Mouse (Mus musculus) thymus, postnatal 14 days (tissue): ENCODE measurements around the gene Slc25a11.

Source experiments
- DNase-seq: peaks from one replicate; pipeline ENCODE4 v3.0.0; 2021

Gene Slc25a11

DNA sequence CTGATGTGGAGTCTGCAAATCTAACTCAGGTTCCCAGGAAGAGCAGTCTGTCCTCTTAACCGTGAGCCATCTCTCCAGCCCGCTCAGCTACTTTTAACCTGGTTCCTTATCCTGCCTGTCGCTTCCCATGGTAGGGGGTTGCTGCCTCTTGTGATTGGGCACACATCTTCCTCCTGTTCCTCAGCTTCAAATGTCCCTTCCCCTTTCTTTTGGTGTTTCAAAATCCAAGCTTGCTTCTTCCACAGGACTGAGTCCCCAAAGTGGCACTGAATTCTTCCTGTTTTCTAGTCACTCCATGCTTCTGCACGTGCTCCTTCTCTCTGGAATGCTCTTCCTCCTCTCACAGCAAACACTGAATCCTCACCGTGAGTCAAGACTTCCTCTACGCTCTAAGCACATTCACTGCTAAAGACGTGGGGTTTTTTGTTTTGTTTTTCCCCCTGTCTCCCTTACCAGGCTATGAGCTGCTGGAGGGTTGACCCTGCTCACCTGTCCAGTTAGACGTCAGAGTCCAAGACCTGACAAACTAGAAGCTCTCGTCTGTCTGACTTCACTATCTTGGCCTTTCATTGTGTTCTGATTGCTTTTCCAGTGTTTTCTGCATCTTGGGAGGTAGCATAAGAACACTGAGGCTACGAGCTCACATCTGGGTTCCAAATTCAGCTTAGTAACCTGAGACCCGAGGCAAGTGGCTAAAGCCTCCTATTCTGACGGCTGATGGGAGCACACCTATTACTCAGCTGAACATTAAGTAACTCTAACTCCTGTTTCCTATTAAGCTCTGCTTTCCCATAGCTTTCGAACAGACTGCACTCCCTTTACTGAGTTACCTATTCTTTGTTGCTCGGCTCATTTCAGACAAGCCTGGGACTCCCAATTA is 20.2 kb upstream of the Slc25a11 start:
- no peak for DNase-seq

DNA sequence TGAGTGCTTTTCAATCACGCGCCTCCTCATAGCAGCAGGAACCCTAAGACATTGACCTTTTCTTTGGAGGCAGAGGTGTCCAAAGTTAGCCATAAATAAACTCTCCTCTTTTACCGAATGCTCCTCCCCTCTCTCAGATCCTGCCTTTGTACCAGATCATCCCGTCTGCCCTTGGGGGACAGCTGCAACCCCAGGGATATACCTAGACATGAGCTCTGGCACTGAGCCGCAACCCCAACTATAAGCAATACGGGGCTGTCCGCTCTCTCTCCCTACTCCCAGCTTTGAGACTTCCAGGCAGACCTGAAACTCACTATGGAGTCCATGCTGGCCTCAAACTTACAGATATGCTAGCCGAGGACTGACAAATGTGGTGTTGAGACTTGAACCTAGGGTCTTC is 19.4 kb upstream of the Slc25a11 start:
- DNase-seq, result no peak

DNA sequence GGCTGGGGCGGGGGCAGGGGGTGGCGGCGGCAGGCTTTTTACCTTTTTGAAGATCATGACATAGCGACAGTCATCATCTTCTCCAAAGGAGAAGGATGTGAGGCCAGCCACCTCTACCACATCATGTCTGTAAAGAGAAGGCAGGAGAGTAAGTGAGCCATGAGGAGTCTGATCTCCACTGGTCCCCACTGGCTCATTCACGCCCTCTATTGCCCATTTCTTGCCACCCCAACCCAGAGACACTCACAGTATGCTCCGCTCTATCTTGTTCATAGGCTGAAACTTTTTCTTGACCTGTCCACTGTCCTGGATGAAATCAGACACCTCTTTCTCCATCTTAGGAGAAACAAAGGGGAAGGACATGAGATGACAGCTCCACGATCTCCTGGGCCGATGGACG is 17.5 kb upstream of the Slc25a11 start:
- DNase-seq, result no peak

DNA sequence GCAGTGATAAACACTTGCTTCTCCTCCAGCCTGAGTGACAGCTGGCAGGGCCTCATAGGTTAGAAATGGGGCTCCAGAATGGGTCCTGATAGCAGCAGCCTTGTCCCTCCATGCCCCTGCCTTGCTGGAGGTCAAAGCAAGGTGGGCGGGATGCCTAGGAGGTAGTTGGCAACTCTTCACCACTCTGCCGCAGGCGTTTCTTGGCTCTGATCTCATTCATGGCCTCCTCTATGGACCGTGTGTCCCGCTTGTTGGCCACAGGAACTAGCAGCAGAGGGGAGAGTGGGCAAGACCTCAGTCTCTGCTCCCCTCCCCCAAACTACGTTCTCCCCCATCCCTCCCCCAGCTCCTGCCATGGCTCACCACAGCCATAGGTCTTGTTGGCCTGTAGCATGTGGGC is 16.7 kb upstream of the Slc25a11 start:
- no peak for DNase-seq

DNA sequence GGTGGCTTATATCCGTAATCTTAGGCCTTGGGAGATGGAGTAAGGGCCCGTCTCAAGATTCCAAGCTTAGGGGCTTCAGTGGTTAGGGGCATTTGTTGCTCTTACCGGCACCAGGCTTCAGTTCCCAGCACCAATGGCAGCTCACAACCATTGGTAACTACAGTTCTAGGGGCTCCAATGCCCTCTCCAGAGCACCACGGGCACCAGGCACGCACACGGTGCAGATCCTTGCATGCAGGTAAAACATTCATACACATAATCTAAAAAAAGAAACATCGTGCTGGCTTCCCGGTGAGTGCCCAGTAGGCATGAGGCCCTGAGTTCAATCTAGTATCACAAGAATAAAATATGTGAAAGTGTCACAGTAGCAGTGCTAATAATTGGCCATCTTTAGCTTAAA is 15.8 kb upstream of the Slc25a11 start:
- DNase-seq, result no peak

DNA sequence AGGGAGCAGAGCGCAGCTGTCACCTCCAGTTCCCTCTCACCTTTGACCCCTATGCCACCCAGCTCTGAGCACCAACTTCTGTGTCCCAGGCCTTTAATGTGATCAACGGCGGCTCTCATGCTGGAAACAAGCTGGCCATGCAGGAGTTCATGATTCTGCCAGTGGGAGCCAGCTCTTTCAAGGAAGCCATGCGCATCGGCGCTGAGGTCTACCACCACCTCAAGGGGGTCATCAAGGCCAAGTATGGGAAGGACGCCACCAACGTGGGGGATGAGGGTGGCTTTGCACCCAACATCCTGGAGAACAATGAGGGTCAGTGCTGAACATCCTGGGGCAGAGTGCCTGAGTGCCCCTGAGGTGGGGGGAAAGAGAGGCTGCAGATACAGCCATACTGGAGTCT is 13.3 kb upstream of the Slc25a11 start:
- DNase-seq, result no peak

DNA sequence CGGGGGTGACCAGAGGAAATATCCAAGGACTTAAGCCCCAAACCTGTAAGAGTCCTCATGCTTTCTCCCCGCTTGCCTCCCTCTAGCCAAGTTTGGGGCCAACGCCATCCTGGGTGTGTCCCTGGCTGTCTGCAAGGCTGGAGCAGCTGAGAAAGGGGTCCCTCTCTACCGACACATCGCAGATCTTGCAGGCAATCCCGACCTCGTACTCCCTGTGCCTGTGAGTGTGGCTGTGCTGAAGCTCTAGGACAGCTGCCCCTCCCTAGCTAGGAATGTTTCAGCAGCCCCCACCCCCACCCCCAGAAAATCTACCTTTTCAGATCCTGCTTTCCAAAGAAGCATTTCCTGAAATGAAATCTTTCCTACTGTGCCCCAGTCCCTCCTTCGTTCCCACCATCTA is 11.7 kb upstream of the Slc25a11 start:
- no peak for DNase-seq

DNA sequence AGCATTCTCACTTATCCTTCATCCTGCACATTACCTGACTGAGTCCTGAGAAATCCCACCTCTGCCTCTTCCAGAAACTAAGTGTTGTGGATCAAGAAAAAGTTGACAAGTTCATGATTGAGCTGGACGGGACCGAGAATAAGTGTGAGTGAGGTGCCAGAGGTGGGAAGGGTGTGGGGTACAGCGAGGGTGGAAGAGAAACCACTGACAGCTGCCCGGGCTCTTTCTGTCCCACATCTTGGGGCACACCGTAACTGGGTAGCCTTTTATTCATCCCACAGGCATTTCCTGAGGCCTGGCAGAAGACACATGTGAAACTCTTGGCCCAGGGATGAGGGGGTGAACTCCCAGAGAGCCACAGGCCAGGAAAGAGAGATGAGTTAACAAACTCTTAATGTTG is 11.2 kb upstream of the Slc25a11 start:
- DNase-seq, result no peak

DNA sequence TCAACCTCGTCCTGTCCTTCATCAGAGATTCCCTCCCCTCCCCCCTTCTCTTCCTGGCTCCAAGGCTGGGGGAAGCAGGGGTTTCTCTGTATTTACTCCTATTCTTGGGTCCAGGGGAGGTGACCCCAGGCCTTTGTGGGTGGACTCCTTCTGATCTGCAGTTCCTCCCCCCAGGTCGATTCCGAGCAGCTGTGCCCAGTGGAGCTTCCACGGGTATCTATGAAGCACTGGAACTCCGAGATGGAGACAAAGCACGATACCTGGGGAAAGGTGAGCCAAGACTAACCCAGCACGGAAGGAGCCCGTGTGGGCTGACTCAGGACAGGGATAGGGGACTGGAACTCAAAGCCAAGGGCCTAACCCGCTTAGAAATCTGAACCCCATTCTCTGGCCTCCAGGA is 10.7 kb upstream of the Slc25a11 start:
- DNase-seq, result peak; percentile 42

DNA sequence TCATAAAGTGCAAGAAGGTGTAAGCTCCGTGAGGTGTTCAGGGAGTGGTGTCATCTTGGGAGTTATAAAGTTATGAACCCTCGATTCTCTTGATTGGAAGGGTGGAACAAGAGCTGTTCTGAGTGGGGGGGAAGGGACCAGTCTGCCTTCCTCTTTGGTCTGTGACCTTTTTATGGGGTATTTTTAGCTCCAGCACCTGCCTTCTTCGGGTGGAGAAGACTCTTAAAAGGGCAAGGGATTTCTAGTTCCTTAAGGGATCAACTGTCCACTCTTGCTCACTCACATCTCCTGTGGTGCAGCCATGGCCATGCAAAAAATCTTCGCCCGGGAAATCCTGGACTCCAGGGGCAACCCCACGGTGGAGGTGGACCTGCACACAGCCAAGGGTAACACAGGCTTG is 10.3 kb upstream of the Slc25a11 start:
- DNase-seq, result no peak

DNA sequence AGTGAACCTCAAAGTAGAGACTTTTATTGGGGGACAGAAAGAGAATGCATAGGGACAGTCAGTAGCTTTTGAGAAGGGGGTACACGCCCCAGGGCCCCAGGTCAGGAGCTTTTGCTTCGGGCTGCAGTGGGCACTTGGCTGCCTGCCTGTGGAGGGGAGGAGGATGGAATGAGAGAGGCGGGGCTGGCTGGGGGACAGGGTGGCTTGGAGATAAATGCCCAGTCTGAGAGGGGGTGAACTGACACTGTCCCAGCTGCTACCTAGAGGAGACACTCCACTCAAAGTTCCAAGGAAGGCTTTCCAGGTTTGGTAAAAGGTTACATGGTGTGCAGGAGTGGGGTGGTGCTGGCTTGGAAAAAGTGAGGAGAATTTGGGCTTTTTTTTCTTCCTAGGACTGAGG is 9.7 kb upstream of the Slc25a11 start, which contains the start of gene Eno3:
Eno3 (plus strand) TSS at position 239 of the 400 bp plus-strand sequence.
- no peak for DNase-seq

DNA sequence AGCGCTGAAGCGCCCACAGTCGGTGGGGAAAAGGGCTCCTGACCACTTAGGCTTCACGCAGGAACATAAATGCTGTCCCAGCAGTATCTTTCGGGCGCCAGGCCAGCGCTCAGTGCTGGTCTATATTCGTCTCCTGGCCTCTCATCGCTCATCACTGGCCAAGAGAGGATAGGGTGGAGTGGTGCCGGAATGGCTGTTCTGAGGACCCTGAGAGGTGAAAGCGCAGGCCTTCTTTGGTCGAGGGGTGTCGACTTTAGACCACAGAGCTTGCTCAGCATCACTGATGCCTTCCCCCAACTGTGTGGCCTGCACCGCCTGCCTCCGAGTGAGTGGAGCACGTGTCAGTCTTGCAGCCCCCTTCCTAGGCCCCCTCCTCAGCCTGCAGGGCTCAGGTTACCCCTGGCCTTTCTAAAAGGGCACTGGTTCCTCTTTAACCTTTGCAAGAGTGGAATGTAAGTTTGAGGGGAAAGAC is 9.2 kb upstream of the Slc25a11 start:
- DNase-seq, result peak; percentile 37

DNA sequence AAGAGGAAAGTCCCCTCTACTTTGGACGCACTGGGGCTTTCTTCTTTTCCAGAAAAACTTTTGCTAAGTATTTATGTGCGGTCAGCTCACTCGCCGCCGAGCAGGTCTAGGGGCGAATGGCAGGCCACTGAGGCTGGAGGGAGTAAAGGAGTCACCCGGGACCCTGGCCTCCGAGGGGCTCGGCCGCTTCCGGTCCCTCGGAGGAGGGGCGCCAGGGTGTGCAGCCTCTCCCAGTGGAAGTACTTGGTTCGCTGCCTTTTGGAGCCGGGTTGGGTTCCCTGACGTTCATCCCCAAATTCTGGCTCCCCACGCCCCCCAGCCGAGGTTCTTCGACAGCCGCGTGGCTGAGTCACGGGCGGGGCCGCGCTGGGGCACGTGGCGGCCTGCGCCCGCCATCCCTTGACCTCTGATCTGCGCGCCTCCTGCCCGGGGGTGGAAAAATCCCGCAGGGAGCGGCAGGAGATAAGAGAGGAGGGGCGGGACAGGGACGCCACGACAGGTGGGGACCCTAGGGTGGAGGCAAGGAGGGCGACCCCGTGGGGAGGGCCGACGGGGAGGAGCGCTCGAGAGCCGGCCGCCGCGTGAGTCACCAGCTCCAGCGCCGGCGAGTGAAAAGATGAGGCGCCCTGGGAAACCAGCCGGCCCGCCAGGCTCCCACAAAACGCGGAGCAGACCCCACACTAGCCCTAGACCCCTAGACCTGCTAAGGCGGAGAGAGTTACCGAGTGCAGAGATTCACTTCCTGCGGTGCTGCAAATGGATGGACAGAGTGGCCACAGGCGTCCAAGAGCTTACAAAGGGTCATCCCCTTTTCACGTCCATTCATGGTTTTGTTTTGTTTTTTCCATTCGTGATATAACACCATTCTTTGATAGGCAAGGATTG is 8.5 kb upstream of the Slc25a11 start:
- peak; percentile 73 for DNase-seq

DNA sequence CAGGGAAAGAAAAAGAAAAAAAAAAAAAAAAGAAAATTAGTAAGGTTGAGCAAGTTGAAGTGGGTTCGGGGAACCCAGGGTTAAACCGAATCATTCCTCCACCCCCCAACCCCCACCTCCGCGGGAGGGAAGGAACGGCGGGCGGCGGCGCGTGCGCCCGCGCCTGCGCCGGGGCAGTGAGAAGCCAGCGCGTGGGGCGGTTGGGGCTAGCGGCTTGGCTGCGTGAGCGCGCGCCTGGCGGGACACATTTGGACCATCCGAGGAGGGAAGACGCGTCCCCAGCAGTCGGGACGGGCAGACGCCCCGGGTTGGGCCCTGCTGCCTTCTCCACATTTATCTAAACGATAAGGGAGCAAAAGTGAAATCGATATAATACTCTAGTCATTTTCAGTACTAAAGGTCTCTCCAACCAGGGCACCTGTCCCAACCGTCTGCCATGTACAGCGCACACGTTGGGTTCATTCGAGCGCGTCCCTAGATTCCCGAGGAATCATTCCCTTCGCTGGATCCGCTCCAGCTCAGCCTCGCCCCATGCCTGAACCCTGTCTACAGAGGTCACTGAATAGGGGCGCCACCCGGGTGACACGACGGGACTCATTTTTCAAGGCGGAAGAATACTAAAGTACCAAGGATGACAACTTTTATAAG is 7.8 kb upstream of the Slc25a11 start:
- DNase-seq, result peak; percentile 85

DNA sequence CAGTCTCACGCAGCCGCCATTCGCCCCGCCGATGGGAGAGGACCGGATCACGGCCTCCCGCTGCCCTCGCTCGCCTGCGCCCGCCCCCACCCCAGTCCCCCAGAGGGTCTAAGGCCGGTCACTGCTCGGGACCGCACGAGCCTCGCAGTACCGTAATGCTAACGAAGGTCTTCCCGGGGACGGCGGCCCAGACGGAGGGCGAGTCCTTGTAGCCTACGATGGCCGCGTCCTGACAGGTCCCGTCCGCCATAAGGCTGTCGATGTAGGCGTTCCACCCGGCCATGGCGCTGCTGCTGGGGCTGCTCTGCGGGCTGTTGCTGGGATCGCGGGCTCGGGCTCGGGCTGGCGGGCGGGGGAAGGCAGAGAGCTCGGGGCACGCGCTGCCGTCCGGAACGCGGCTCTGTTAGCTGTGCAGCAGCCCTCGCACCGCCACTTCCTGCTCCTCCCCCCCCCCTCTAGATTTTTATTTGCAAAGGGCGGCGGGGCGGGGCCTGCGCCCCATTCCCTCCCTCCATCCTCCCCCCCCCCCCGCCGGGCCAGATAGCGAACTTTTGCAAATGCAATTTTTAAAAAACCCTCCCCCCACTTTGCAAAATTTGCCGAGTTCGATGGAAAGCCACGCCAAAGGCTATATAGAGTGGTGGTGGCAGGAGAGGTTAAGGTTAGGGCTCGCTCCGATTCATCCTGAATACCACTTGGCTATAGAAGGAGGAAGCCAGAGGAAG is 7.1 kb upstream of the Slc25a11 start, which contains the start of gene Pfn1:
Pfn1 (minus strand) TSS at position 447 of the 725 bp plus-strand sequence.
- peak; percentile 90 for DNase-seq

DNA sequence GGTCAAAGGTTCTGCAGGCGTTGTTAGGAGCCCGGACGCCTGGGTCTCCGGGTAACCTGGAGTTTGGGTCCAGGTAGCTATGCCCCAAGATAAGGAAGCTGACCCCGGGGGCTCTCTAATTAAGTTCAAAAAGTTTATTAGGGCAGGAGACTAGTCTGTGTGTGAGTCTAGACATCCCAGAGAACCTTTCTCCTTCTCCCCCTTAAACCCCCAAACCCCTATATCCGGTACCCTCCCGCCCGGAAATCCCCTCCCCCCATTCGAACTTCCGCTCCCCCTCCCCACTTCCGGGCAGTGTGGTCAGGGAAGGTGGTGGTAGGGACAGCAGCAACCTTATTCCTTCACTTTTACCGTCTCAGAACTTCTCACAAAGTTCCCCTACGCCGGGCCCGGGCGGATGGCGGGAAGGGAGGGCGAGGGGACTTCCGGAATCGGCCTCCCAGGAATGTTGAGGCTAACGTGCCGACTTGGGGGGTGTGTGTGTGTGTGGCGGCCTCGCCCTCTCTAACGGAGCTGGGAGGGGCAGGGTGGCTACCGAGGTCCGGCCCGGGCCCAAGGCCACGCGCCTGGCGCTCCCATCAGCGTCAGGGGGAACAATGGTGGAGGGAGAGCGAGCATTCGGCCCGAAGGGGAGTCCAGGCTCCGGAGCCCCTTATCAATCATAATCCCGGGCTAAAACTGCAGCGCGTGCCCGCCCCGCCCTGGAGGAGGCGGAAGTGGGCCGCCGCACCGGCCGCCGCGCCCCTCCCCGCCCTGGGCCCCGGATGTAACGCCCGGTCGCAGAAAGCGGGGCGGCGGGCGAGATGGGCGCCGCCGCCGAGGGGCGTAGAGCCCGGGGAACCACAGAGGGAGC is 6.3 kb upstream of the Slc25a11 start:
- DNase-seq, result peak; percentile 89

DNA sequence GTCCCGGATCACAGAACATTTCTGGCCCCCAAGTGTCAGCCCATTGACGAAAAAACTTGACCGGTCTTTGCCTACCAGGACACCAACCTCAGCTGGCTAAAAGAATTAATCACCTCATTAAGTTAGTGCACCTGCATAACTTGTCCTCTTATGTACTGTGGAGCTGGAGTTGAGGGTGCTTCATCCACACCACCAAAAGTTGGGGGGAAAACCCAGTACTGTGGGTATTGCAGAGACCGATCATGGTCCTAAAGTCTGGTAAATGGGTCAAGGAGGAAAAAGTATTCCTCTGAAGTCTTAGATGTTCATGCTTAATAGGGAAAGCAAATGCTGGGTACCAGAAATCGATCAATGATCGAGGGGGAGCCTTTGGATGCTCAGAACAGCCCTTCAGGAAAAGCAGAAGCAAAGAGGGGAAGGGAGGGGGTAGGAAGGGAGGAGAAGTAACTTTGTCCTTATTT is 5.6 kb upstream of the Slc25a11 start:
- DNase-seq, result no peak

DNA sequence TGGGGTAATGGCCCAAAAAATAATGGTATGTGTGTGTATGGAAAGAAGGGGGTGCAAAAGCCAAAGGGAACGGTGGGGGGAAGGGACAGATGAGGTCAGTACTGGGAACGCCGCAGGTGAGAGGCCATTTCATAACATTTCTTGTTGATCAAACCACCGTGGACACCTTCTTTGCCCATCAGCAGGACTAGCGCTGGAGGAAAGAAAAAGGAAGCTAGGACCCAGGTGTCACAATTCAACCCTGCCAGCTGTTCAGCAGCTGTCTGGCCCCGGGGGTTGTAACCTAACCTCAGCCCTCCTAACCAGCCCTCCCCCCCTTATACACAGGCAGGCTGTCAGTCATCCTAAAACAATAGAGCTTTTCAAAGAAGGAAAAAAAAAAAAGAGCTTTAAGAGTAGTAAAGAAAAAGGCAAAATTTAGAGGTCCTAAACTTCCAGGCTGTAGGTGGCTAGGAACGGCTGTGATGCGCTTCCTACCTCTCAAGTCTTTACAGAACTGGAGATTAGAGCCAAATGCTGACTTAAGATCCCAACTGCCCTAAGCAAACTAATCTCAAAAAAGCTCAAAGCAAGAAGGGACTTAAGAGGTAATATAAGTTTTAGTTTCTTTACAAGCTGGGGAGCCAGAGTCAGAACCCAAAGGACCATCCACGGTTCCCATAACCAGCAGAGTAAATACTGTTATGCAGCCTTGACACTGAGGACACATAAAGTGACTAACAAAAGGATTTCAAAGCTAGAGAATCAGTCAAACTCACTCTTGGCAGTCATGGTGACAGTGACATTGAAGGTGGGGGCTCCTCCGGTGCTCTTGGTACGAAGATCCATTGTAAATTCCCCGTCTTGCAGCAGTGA is 5.0 kb upstream of the Slc25a11 start:
- peak; percentile 76 for DNase-seq

DNA sequence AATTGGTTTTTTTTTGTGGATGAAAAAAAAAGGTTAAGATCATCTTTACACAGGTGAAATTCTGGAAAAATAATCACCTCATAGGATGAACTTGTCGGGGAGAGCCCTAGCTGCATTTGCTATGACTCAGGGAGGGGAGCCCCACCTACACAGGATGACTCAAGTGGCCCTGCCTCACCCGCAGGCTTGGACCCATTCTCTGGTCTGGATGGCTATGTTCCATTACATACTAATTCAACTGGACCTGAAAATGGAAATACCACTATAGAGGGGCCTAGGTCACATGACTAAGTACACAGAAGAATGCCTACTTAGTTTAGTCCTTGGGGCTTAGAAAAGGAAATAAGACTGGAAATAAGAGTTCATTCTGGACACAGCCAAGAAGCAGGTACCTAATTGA is 4.1 kb upstream of the Slc25a11 start:
- DNase-seq, result no peak
